Mouse (Mus musculus) thymus, adult 2 months (tissue): ENCODE data around the gene Serpini1. TPM values are rescaled to one million over a fixed set of nuclear protein-coding genes. Genes with fewer than 3 reads are reported as not detected.
"Not testable (repeated sequence)": the region's sequence is repeated elsewhere in the genome, so short reads cannot be mapped to it uniquely, and the experiment has no call there.

Experiments
- DNase-seq: peaks from one replicate; pipeline ENCODE4 v3.0.0; 2021
- H3K27ac ChIP-seq: fragments of 200-500 bp; 2 replicates; pipeline ENCODE4 v1.5.1; 2012; ENCODE audit warnings: low read length, control low read depth; ENCODE audit not compliant: control insufficient read depth, insufficient read depth
- H3K27me3 ChIP-seq: fragments of 200-500 bp; 2 replicates; pipeline ENCODE4 v1.6.1; 2012; ENCODE audit warnings: mild to moderate bottlenecking, low read length, moderate library complexity, mixed read lengths; ENCODE audit not compliant: control insufficient read depth, insufficient read depth
- H3K36me3 ChIP-seq: fragments of 200-500 bp; 2 replicates; pipeline ENCODE4 v1.6.1; 2012; ENCODE audit warnings: mild to moderate bottlenecking, low read length, moderate library complexity; ENCODE audit not compliant: control insufficient read depth, insufficient read depth
- H3K4me1 ChIP-seq: fragments of 200-500 bp; replicated peaks from 2 replicates; pipeline ENCODE4 v1.6.1; 2012; ENCODE audit warnings: low read length; ENCODE audit not compliant: control insufficient read depth, insufficient read depth
- H3K4me3 ChIP-seq: fragments of 200-500 bp; 2 replicates; pipeline ENCODE4 v1.5.1; 2012; ENCODE audit warnings: mild to moderate bottlenecking, low read length, control low read depth, moderate library complexity; ENCODE audit not compliant: control insufficient read depth, insufficient read depth
- CTCF ChIP-seq: fragments of 200-500 bp; IDR thresholded peaks from 2 replicates; pipeline ENCODE4 v1.5.1; 2012; ENCODE audit warnings: mild to moderate bottlenecking, control low read depth, low read length, moderate library complexity, borderline replicate concordance; ENCODE audit not compliant: control insufficient read depth, poor library complexity, insufficient read depth; ENCODE audit errors: extremely low read depth
- POLR2A ChIP-seq: fragments of 200-500 bp; IDR thresholded peaks from 2 replicates; pipeline ENCODE4 v1.6.1; 2012; ENCODE audit warnings: mild to moderate bottlenecking, low read length, control low read depth, moderate library complexity; ENCODE audit not compliant: control insufficient read depth, poor library complexity, insufficient read depth; ENCODE audit errors: extremely low read depth
- WGBS: fragments of 180-500 bp; shearing (Covaris S2); methylation state at CpG from one replicate; pipeline ENCODE4 v1.1.7; 2018; 5-methylcytosine and 5-hydroxymethylcytosine counted together
- polyA plus RNA-seq: library from polyadenylated mRNA; depleted of rRNA; stranded (reverse); fragments of >200 nt; gene quantifications from 2 replicates; pipeline ENCODE4 v1.2.3, GENCODE M21; 2012

Serpini1 gene
- polyA plus RNA-seq, 1 experiment: 1.1 TPM

DNA sequence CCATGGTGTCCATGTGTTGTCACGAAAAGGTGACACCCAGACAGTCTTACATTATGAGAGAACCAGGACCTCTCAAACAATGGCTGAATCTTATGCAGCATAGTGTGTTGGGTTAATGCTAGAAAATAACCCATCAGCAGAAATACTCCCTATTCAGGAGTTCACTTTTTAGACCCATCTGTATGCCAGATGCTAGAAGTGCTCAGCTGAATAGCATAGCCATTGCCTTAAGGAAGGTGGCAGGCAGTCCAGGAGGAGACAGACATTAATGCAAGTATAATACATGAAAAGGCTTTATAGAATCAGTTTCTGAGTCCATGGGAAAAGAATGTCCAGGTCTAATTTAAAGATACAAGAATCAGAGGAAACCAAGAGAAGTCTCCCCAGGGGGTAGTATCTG lies 75.9 kb downstream of the Serpini1 start:
- DNase-seq: no peak
- 98% methylated on average over 1 of the region's 1 CpGs for WGBS
- H3K4me1 ChIP-seq: no peaks in the 10 kb centered on the region
- H3K27ac ChIP-seq: no peak overlapping the region
- TF ChIP-seq CTCF (no peak), POLR2A (no peak)
- H3K4me3 ChIP-seq: no peak overlapping the region
- no peaks in the 10 kb centered on the region for H3K27me3 ChIP-seq
- H3K36me3 ChIP-seq: no peaks in the 10 kb centered on the region

- TF ChIP-seq CTCF (no peak), POLR2A (no peak)
- H3K27ac ChIP-seq: no peak overlapping the region
- no peaks in the 10 kb centered on the region for H3K27me3 ChIP-seq
- no peak for DNase-seq
- H3K36me3 ChIP-seq: no peaks in the 10 kb centered on the region
- WGBS: 89% methylated on average over 4 of the region's 4 CpGs
- H3K4me3 ChIP-seq: no peak overlapping the region
- H3K4me1 ChIP-seq: no peaks in the 10 kb centered on the region
These were observed 76.3 kb downstream of the Serpini1 start for GRCm38 (mm10) chr3:75633635-75634034.

- no peak overlapping the region for H3K27ac ChIP-seq
- H3K4me1 ChIP-seq: peaks cover 3% of the 10 kb centered on the region
- no peak overlapping the region for H3K4me3 ChIP-seq
- no peak for DNase-seq
- TF ChIP-seq POLR2A: no peak
- no peak for TF ChIP-seq CTCF
- H3K27me3 ChIP-seq: no peaks in the 10 kb centered on the region
- no peaks in the 10 kb centered on the region for H3K36me3 ChIP-seq
- WGBS: 98% methylated on average over 1 of the region's 1 CpGs
These were observed 78.3 kb downstream of the Serpini1 start for GRCm38 (mm10) chr3:75635648-75636047.

DNA sequence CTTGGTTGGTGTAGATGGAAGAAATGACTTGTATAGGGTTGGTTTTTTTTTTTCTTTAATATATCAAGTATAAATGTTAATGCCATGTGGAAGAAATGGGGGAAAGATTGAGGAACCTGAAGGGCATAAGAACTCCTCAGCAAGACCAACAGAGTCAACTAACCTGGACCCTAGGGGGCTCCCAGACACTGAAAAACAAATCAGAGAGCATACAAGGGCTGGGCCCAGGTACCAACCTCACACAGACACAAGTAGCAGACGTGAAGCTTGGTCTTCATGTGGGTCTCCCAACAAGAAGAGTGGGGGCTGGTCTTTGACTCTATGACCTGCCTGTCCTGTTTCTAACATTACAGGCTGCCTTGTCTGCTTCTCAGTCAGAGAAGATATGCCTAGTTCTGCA lies 82.2 kb downstream of the Serpini1 start:
- no peaks in the 10 kb centered on the region for H3K36me3 ChIP-seq
- WGBS: 50% methylated on average over 1 of the region's 1 CpGs
- DNase-seq: peak; percentile 55
- no peak for TF ChIP-seq CTCF
- no peak for TF ChIP-seq POLR2A
- H3K27ac ChIP-seq: no peak overlapping the region
- H3K27me3 ChIP-seq: no peaks in the 10 kb centered on the region
- no peak overlapping the region for H3K4me3 ChIP-seq
- H3K4me1 ChIP-seq: peaks cover 3% of the 10 kb centered on the region

DNA sequence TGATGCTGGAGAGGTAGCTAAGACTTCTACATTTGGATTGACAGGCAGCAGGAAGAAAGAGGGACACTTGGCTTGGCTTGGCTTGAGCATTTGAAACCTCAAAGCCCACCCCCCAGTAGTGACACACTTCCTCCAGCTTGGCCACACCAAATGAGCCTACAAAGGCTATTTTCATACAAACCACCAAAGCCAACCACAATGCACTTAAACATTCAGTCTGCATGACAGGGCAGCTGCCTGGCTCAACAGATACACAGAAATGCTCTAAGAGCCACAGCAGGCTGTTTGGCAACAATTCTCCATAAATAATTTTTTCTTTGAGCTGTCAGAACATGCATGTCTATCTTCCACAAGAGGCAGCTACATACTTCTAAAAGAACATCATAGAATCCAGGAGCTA lies 90.2 kb downstream of the Serpini1 start:
- Histone ChIP-seq H3K27ac (no peak overlapping the region), H3K27me3 (no peaks in the 10 kb centered on the region), H3K4me1 (no peaks in the 10 kb centered on the region), H3K4me3 (no peak overlapping the region), H3K36me3 (no peaks in the 10 kb centered on the region)
- DNase-seq: no peak
- TF ChIP-seq CTCF: no peak
- TF ChIP-seq POLR2A: no peak

GRCm38 (mm10) chr3:75648226-75648625 lies 90.9 kb downstream of the Serpini1 start:
- TF ChIP-seq CTCF (no peak), POLR2A (no peak)
- no peaks in the 10 kb centered on the region for H3K27me3 ChIP-seq
- DNase-seq: no peak
- no peak overlapping the region for H3K27ac ChIP-seq
- WGBS: 95% methylated on average over 1 of the region's 1 CpGs
- no peaks in the 10 kb centered on the region for H3K4me1 ChIP-seq
- no peak overlapping the region for H3K4me3 ChIP-seq
- no peaks in the 10 kb centered on the region for H3K36me3 ChIP-seq

- DNase-seq, H3K27ac ChIP-seq, H3K4me1 ChIP-seq, H3K27me3 ChIP-seq, H3K4me3 ChIP-seq, H3K36me3 ChIP-seq: not testable (repeated sequence)
- WGBS: 91% methylated on average over 4 of the region's 4 CpGs
These were observed 93.2 kb downstream of the Serpini1 start for GRCm38 (mm10) chr3:75650416-75651154.
